Mouse (Mus musculus) heart, postnatal 10 days (tissue): ENCODE data around the gene Emc1. TPM values are rescaled to one million over a fixed set of nuclear protein-coding genes. Genes with fewer than 3 reads are reported as not detected.

ENCODE experiments used
- DNase-seq, 2 experiments: peaks; one replicate each; pipeline ENCODE4 v3.0.0; 2021
- intact Hi-C: fragments of 180-260 bp; cut with DNase I; formaldehyde crosslinking; loops from one replicate; pipeline ENCODE4 v1.15.1; 2025
- total RNA-seq, 2 experiments: library from RNA; stranded (reverse); gene quantifications; 2 replicates each; pipeline ENCODE4 v1.2.3; 2021

Gene Emc1
- 10 to 100 TPM; 48.5 to 48.7 TPM for total RNA-seq

- DNase-seq: peak; percentile 88 to 91
- intact Hi-C loops: no loop called here
These were observed at the start of gene Emc1, which contains the start of the genes Mrto4 and Ubr4 for GRCm38 (mm10) chr4:139351931-139352711. Gene Emc1 (plus strand): TSS chr4:139352587. Gene Mrto4 (minus strand): TSS chr4:139352576. Gene Ubr4 (plus strand): TSS chr4:139352609.

- no peak for DNase-seq
- intact Hi-C loops: no loop called here
These were observed 46.9 kb upstream of the Emc1 start for GRCm38 (mm10) chr4:139305521-139305920.

GRCm38 (mm10) chr4:139307916-139308315 lies 44.5 kb upstream of the Emc1 start:
- intact Hi-C loops: no loop called here
- no peak for DNase-seq

GRCm38 (mm10) chr4:139309651-139310050 lies 42.7 kb upstream of the Emc1 start:
- intact Hi-C loops: no loop called here
- DNase-seq: no peak

GRCm38 (mm10) chr4:139310171-139310898 lies 42.1 kb upstream of the Emc1 start, which contains the start of the genes Pqlc2 and Akr7a5:
Gene Pqlc2 (minus strand): TSS chr4:139310708.
Gene Akr7a5 (plus strand): TSS chr4:139310744.
- DNase-seq: peak; percentile 99
- intact Hi-C loops: no loop called here

- DNase-seq: peak in 1 of 2 experiments; percentile 41
- intact Hi-C loops: no loop called here
These were observed 41.3 kb upstream of the Emc1 start for GRCm38 (mm10) chr4:139310899-139311701.

GRCm38 (mm10) chr4:139311707-139312106 lies 40.7 kb upstream of the Emc1 start:
- intact Hi-C loops: no loop called here
- no peak for DNase-seq

- no peak for DNase-seq
- intact Hi-C loops: no loop called here
These were observed 39.8 kb upstream of the Emc1 start for GRCm38 (mm10) chr4:139312632-139313031.

- DNase-seq: no peak
- intact Hi-C loops: no loop called here
These were observed 33.9 kb upstream of the Emc1 start for GRCm38 (mm10) chr4:139318449-139318848.

GRCm38 (mm10) chr4:139319740-139320139 lies 32.6 kb upstream of the Emc1 start:
- DNase-seq: no peak
- intact Hi-C loops: no loop called here

GRCm38 (mm10) chr4:139330605-139331004 lies 21.8 kb upstream of the Emc1 start:
- peak; percentile 75 to 84 for DNase-seq
- intact Hi-C loops: no loop called here

GRCm38 (mm10) chr4:139334631-139335295 lies 17.6 kb upstream of the Emc1 start:
- intact Hi-C loops: no loop called here
- DNase-seq: no peak

- DNase-seq: no peak
- intact Hi-C loops: no loop called here
These were observed 16.9 kb upstream of the Emc1 start for GRCm38 (mm10) chr4:139335507-139335906.

GRCm38 (mm10) chr4:139336822-139337483 lies 15.4 kb upstream of the Emc1 start:
- intact Hi-C loops: loop anchor here (1.0 kb wide), 1 partner anchor 251 kb away; no protein-coding TSS in a partner anchor

GRCm38 (mm10) chr4:139338145-139338544 lies 14.2 kb upstream of the Emc1 start:
- intact Hi-C loops: no loop called here
- no peak for DNase-seq

More at GRCm38 (mm10) chr4:139336822-139337483, 15.4 kb upstream of the Emc1 start:
- DNase-seq: peak; percentile 82 to 91

- no peak for DNase-seq
- intact Hi-C loops: no loop called here
These were observed 11.6 kb upstream of the Emc1 start for GRCm38 (mm10) chr4:139340835-139341234.

GRCm38 (mm10) chr4:139341556-139342233 lies 10.7 kb upstream of the Emc1 start:
- peak in 1 of 2 experiments; percentile 12 for DNase-seq
- intact Hi-C loops: no loop called here

GRCm38 (mm10) chr4:139343718-139344117 lies 8.7 kb upstream of the Emc1 start:
- intact Hi-C loops: no loop called here
- DNase-seq: no peak

- intact Hi-C loops: no loop called here
These were observed 6.9 kb upstream of the Emc1 start for GRCm38 (mm10) chr4:139345416-139346019.

More at GRCm38 (mm10) chr4:139345416-139346019, 6.9 kb upstream of the Emc1 start:
- no peak for DNase-seq
